Mouse (Mus musculus) cerebellum, adult 11-12 months (tissue): Measurements from ENCODE around the gene Mafb.

Experiments
- DNase-seq: peaks from one replicate; pipeline ENCODE4 v3.0.0; 2022

The Mafb gene

GRCm38 (mm10) chr2:160318255-160318654, 48.6 kb downstream of the Mafb start:
- DNase-seq: no peak
